Mouse (Mus musculus) embryonic fibroblast, embryonic 13.5 days (primary cell): ENCODE measurements around the gene Zfp53.

ENCODE experiments used
- CTCF ChIP-seq: IDR thresholded peaks from 2 replicates; pipeline ENCODE4 v1.5.1; 2011; ENCODE audit warnings: mild to moderate bottlenecking, control low read depth, low read length, moderate library complexity, borderline replicate concordance; ENCODE audit not compliant: insufficient read depth
- POLR2A ChIP-seq: IDR thresholded peaks from 2 replicates; pipeline ENCODE4 v1.6.1; 2011; ENCODE audit warnings: low read depth, mild to moderate bottlenecking, control low read depth, low read length, moderate library complexity

DNA sequence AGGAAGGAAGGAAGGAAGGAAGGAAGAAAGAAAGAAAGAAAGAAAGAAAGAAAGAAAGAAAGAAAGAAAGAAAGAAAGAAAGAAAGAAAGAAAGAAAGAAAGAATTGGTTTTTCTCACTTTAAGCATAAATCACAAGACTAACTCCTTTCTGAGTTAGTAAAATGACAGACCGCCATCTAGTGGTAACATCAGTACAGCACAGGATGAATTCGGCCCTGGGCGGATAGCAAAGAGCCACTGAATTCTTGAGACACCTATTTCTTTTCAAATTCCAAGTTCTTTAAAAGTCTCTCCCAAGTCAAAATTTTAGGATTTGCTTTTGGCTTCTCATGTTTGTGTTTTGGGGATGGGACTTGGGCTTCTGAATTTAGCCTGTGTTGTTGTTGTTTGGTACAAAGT, 39.1 kb upstream of the Zfp53 start:
- no peak for TF ChIP-seq POLR2A
- TF ChIP-seq CTCF: no peak
